Mouse (Mus musculus): ENCODE measurements around the gene Eno3. TPM values are rescaled to one million over a fixed set of nuclear protein-coding genes. Genes with fewer than 3 reads are reported as not detected.

The Eno3 gene
- total and polyA plus RNA-seq, 2 experiments from 2014 or later, result 1,204 to 1,376 TPM

DNA sequence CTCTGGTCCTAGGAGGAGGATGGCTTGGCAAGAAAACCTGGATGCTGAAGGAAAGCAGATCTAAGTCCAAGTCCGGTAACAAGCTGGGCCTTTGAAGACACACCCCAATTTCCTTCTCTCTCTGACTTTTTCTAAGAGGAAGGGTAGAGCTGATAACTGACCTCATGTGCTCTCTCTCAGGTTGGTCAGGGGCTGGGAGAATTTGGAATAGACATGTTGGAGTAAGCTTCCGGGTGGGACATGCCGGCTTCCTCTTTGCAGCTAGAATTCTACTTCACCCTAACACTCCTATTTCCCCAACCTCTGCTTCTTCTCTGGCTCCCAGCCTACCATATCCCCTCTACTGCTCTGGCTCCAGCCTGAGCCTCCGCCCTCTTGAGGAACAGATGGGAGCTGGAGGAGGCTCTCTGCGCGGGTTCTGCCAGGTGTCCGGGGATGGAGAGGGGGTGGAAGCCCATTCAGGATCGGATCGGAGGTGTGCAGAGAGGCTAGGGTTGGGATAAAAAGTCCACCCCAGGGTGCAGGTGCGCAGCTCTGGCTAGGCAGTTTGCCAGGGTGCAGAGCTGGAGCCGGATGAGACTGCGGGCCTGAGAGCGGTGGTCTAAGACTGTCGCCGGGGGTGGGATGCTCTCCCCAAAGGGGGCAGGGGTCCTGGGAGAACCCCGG lies 30.0 kb downstream of the Eno3 start:
- H3K4me2 ChIP-seq (ENCODE audit: low read depth, low read length), result peak overlapping the region; percentile 71
- peak overlapping the region; percentile 62 for H3K9ac ChIP-seq (replicated peaks; ENCODE audit: low read depth, low read length)
- peaks cover 24% of the 10 kb centered on the region for H3K4me1 ChIP-seq (ENCODE audit: control insufficient read depth, insufficient read depth)
- no peaks in the 10 kb centered on the region for H3K9me3 ChIP-seq (replicated peaks; ENCODE audit: control insufficient read depth, low read length)
- TF ChIP-seq CTCF (IDR thresholded peaks at IDR 0.05; ENCODE audit: low read depth) (no peak), EP300 (IDR thresholded peaks at IDR 0.05; ENCODE audit: low read depth) (no peak)
- peak overlapping the region; percentile 82 for H3K27ac ChIP-seq (ENCODE audit: low read depth)
- 3% methylated on average over 16 of the region's 16 CpGs for WGBS
- no peak for DNase-seq (ENCODE audit: low spot score)
- H3K36me3 ChIP-seq (replicated peaks; ENCODE audit: control insufficient read depth, insufficient read depth, low read length), result peaks cover 39% of the 10 kb centered on the region
- H3K4me3 ChIP-seq (ENCODE audit: low read depth, low read length), result peak overlapping the region; percentile 69
- peak; percentile 43 for ATAC-seq (ENCODE audit: insufficient read depth, low read depth)
- no peaks in the 10 kb centered on the region for H3K27me3 ChIP-seq (ENCODE audit: control insufficient read depth, insufficient read depth, low read length)

DNA sequence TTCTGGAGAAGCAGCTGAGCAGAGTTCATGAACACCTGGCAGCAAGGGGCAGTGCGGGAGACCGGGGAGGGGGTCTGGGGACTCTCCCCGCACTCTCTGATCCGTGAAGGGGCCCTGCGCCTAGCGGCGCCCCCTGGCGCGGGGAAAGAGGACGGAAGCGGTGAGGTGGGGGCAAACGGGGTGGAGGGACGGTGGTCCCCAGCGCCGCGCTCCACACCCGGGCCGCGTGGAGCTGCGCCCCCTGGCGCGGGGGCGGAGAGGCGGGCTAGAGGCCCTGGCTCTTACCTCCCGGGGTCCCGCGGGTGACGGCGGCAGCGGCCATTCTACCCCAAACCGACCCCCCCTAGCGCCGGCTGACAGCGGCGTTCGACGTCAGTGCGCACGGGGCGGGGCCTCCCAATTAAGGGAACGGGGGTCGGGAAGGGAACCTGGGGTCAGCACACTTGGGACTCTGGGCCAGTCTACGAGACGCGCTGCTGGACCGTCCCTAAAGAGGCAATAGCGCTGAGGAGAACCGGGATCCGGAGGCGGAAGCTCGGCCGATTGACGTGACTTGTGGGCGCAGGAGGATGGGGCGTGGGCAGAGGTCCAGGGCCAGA lies 30.7 kb downstream of the Eno3 start, which contains the start of gene Camta2:
Camta2 (minus strand) TSS at position 505 of the 599 bp plus-strand sequence.
- under 1% methylated on average over 54 of the region's 55 CpGs for WGBS
- H3K27me3 ChIP-seq (ENCODE audit: control insufficient read depth, insufficient read depth, low read length), result no peaks in the 10 kb centered on the region
- peak within 1 kb of the TSS; percentile 82 for H3K27ac ChIP-seq (ENCODE audit: low read depth)
- TF ChIP-seq CTCF (IDR thresholded peaks at IDR 0.05; ENCODE audit: low read depth) (peak; percentile 40), EP300 (IDR thresholded peaks at IDR 0.05; ENCODE audit: low read depth) (peak; percentile 56; the same call in 1 of the 2 replicates)
- peak within 1 kb of the TSS; percentile 69 for H3K4me3 ChIP-seq (ENCODE audit: low read depth, low read length)
- ATAC-seq (ENCODE audit: insufficient read depth, low read depth) (peak; percentile 86), DNase-seq (ENCODE audit: low spot score) (peak; percentile 76)
- H3K4me2 ChIP-seq (ENCODE audit: low read depth, low read length), result peak within 1 kb of the TSS; percentile 71
- peaks cover 20% of the 10 kb centered on the region for H3K4me1 ChIP-seq (ENCODE audit: control insufficient read depth, insufficient read depth)
- H3K36me3 ChIP-seq (replicated peaks; ENCODE audit: control insufficient read depth, insufficient read depth, low read length), result peaks cover 32% of the 10 kb centered on the region
- H3K9me3 ChIP-seq (replicated peaks; ENCODE audit: control insufficient read depth, low read length), result no peaks in the 10 kb centered on the region
- H3K9ac ChIP-seq (replicated peaks; ENCODE audit: low read depth, low read length), result peak within 1 kb of the TSS; percentile 62

DNA sequence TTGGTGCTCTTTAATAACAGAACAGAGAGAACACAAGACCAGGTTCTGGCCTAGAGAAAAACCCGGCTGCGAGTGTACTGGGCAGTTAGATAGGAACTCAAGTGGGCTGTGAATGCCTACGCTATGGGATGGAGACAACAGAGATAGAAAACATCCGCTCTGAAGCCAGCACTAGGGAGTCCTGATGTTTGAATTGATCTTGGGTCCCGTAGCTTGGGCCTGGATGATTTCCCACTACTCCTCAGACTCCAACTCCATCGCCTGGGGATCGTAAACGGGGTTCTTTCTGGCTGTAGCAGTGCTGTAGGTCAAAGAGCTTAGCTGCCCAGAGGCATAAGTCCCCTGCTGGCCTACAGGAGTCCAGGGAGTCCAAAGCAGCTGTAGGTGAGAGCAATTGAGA lies 31.4 kb downstream of the Eno3 start:
- Histone ChIP-seq H3K36me3 (replicated peaks; ENCODE audit: control insufficient read depth, insufficient read depth, low read length) (peaks cover 26% of the 10 kb centered on the region), H3K9me3 (replicated peaks; ENCODE audit: control insufficient read depth, low read length) (no peaks in the 10 kb centered on the region), H3K9ac (replicated peaks; ENCODE audit: low read depth, low read length) (peak overlapping the region; percentile 62), H3K27me3 (ENCODE audit: control insufficient read depth, insufficient read depth, low read length) (no peaks in the 10 kb centered on the region), H3K4me1 (ENCODE audit: control insufficient read depth, insufficient read depth) (peaks cover 20% of the 10 kb centered on the region), H3K4me3 (ENCODE audit: low read depth, low read length) (peak overlapping the region; percentile 69), H3K27ac (ENCODE audit: low read depth) (peak overlapping the region; percentile 82), H3K4me2 (ENCODE audit: low read depth, low read length) (peak overlapping the region; percentile 71)
- no peak for DNase-seq (ENCODE audit: low spot score)
- no peak for ATAC-seq (ENCODE audit: insufficient read depth, low read depth)
- WGBS, result 12% methylated on average over 8 of the region's 8 CpGs
- TF ChIP-seq CTCF (IDR thresholded peaks at IDR 0.05; ENCODE audit: low read depth) (no peak), EP300 (IDR thresholded peaks at IDR 0.05; ENCODE audit: low read depth) (no peak)

DNA sequence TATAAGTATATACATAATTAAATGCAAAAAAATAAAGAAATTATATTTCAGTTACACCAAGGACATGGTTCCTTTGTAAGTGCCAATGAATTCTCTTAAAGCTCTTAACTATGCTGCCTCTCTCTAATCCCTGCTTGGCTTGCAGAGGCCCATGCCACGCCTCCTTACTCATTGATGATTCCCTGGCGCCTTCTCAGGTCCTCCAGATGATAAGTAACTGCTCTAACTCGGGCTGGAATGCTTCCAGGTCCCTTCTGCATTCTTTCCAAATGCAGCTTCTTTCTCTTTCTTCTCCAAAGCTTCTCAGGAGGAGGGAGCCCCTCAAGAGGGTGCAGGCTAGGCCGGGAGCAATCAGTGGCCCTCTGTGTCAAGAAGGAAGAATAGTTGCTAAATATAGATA lies 32.6 kb downstream of the Eno3 start:
- Histone ChIP-seq H3K9ac (replicated peaks; ENCODE audit: low read depth, low read length) (no peak overlapping the region), H3K36me3 (replicated peaks; ENCODE audit: control insufficient read depth, insufficient read depth, low read length) (peaks cover 14% of the 10 kb centered on the region), H3K27ac (ENCODE audit: low read depth) (no peak overlapping the region), H3K4me3 (ENCODE audit: low read depth, low read length) (no peak overlapping the region), H3K9me3 (replicated peaks; ENCODE audit: control insufficient read depth, low read length) (no peaks in the 10 kb centered on the region), H3K4me1 (ENCODE audit: control insufficient read depth, insufficient read depth) (peaks cover 20% of the 10 kb centered on the region), H3K4me2 (ENCODE audit: low read depth, low read length) (no peak overlapping the region), H3K27me3 (ENCODE audit: control insufficient read depth, insufficient read depth, low read length) (no peaks in the 10 kb centered on the region)
- TF ChIP-seq EP300 (IDR thresholded peaks at IDR 0.05; ENCODE audit: low read depth) (no peak), CTCF (IDR thresholded peaks at IDR 0.05; ENCODE audit: low read depth) (no peak)
- ATAC-seq (ENCODE audit: insufficient read depth, low read depth) (no peak), DNase-seq (ENCODE audit: low spot score) (no peak)
- 40% methylated on average over 4 of the region's 4 CpGs for WGBS

DNA sequence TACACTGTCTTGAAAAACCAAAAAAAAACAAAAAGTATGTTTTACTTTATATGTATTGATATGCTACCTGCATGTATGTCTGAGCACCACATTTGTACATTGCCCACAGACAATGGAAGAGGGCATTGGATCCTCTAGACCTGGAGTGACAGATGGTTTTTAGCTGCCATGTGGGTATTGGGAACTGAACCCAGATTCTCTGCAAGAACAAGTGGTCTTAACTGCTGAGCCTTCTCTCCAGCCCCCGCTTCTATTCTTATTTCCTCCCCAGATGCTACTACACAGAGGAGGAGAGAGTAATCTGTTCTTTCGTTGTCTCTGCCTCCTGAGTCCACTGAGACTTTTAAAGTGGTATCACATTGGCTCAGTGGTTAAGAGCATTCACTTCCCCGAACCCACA lies 36.5 kb downstream of the Eno3 start:
- no peak for DNase-seq (ENCODE audit: low spot score)
- Histone ChIP-seq H3K9ac (replicated peaks; ENCODE audit: low read depth, low read length) (no peak overlapping the region), H3K27ac (ENCODE audit: low read depth) (no peak overlapping the region), H3K4me3 (ENCODE audit: low read depth, low read length) (no peak overlapping the region), H3K9me3 (replicated peaks; ENCODE audit: control insufficient read depth, low read length) (no peaks in the 10 kb centered on the region), H3K4me1 (ENCODE audit: control insufficient read depth, insufficient read depth) (peaks cover 12% of the 10 kb centered on the region), H3K27me3 (ENCODE audit: control insufficient read depth, insufficient read depth, low read length) (no peaks in the 10 kb centered on the region), H3K36me3 (replicated peaks; ENCODE audit: control insufficient read depth, insufficient read depth, low read length) (no peaks in the 10 kb centered on the region), H3K4me2 (ENCODE audit: low read depth, low read length) (no peak overlapping the region)
- WGBS, result 44% methylated on average over 3 of the region's 3 CpGs
- ATAC-seq (ENCODE audit: insufficient read depth, low read depth), result no peak
- TF ChIP-seq CTCF (IDR thresholded peaks at IDR 0.05; ENCODE audit: low read depth), result no peak
- no peak for TF ChIP-seq EP300 (IDR thresholded peaks at IDR 0.05; ENCODE audit: low read depth)
